Mouse (Mus musculus) fibroblast of lung, adult 2 months (primary cell): Measurements from ENCODE around the gene Rhox9.
"Not testable (repeated sequence)": the region's sequence is repeated elsewhere in the genome, so short reads cannot be mapped to it uniquely, and the experiment has no call there.

Experiments
- DNase-seq: peaks from one replicate; pipeline ENCODE4 v3.0.0-alpha.2; 2011; ENCODE audit warnings: low read depth

The Rhox9 gene

GRCm38 (mm10) chrX:37901670-37902069, at the start of gene Rhox9:
Gene Rhox9 (minus strand): TSS chrX:37901770.
- not testable (repeated sequence) for DNase-seq

- DNase-seq, result no peak
Observed at GRCm38 (mm10) chrX:37916311-37916710, 14.7 kb upstream of the Rhox9 start.

GRCm38 (mm10) chrX:37908581-37908980, 7.0 kb upstream of the Rhox9 start:
- DNase-seq, result no peak

GRCm38 (mm10) chrX:37903727-37904126, 2.2 kb upstream of the Rhox9 start:
- DNase-seq, result no peak

- DNase-seq, result not testable (repeated sequence)
Observed at GRCm38 (mm10) chrX:37897132-37897531, 4.4 kb downstream of the Rhox9 start, which contains the start of gene Rhox7b. Gene Rhox7b (minus strand): TSS chrX:37897232.

GRCm38 (mm10) chrX:37878844-37879243, 22.7 kb downstream of the Rhox9 start, which contains the start of gene Rhox8:
Gene Rhox8 (minus strand): TSS chrX:37878944.
- DNase-seq, result no peak

- no peak for DNase-seq
Observed at GRCm38 (mm10) chrX:37871641-37872040, 29.9 kb downstream of the Rhox9 start.
